Mouse (Mus musculus): ENCODE data around the gene Spag7. TPM values are rescaled to one million over a fixed set of nuclear protein-coding genes. Genes with fewer than 3 reads are reported as not detected.

The Spag7 gene
- polyA plus RNA-seq, 1 experiment from 2014 or later, result 161 TPM

- H3K4me3 ChIP-seq (ENCODE audit: low read length), result no peak overlapping the region
- H3K36me3 ChIP-seq (ENCODE audit: control insufficient read depth, insufficient read depth, low read length), result peaks cover 10% of the 10 kb centered on the region; the same call in 1 of the 2 replicates
- H3K4me1 ChIP-seq (ENCODE audit: control insufficient read depth, insufficient read depth, low read depth, low read length), result peaks cover 12% of the 10 kb centered on the region
- no peaks in the 10 kb centered on the region for H3K9me3 ChIP-seq (ENCODE audit: control insufficient read depth, low read length)
- H3K9ac ChIP-seq (ENCODE audit: low read depth, low read length), result no peak overlapping the region
- WGBS, result 83% methylated on average over 7 of the region's 7 CpGs
- ATAC-seq, result no peak
- no peak overlapping the region for H3K27ac ChIP-seq (ENCODE audit: low read depth, low read length)
- H3K4me2 ChIP-seq (ENCODE audit: low read length), result no peak overlapping the region
- no peaks in the 10 kb centered on the region for H3K27me3 ChIP-seq (replicated peaks; ENCODE audit: control insufficient read depth, insufficient read depth, low read length)
Observed at GRCm38 (mm10) chr11:70641241-70641640, 28.0 kb downstream of the Spag7 start.

GRCm38 (mm10) chr11:70639976-70640375 lies 29.2 kb downstream of the Spag7 start:
- 88% methylated on average over 8 of the region's 8 CpGs for whole genome bisulfite sequencing

GRCm38 (mm10) chr11:70638714-70639278 lies 30.4 kb downstream of the Spag7 start, which contains the start of gene Gp1ba:
Gp1ba (plus strand) TSS chr11:70639122.
- Histone ChIP-seq H3K9ac (ENCODE audit: low read depth, low read length) (no peak within 1 kb of the TSS), H3K4me1 (ENCODE audit: control insufficient read depth, insufficient read depth, low read depth, low read length) (no peaks in the 10 kb centered on the region), H3K4me3 (ENCODE audit: low read length) (no peak within 1 kb of the TSS), H3K36me3 (ENCODE audit: control insufficient read depth, insufficient read depth, low read length) (peaks cover 3% of the 10 kb centered on the region; the same call in 1 of the 2 replicates), H3K4me2 (ENCODE audit: low read length) (no peak within 1 kb of the TSS), H3K27me3 (replicated peaks; ENCODE audit: control insufficient read depth, insufficient read depth, low read length) (no peaks in the 10 kb centered on the region), H3K9me3 (ENCODE audit: control insufficient read depth, low read length) (no peaks in the 10 kb centered on the region), H3K27ac (ENCODE audit: low read depth, low read length) (no peak within 1 kb of the TSS)
- ATAC-seq, result no peak
- WGBS, result 69% methylated on average over 5 of the region's 5 CpGs

More at GRCm38 (mm10) chr11:70639976-70640375, 29.2 kb downstream of the Spag7 start:
- H3K4me3 ChIP-seq (ENCODE audit: low read length), result no peak overlapping the region
- no peak overlapping the region for H3K4me2 ChIP-seq (ENCODE audit: low read length)
- H3K27ac ChIP-seq (ENCODE audit: low read depth, low read length), result no peak overlapping the region
- H3K9ac ChIP-seq (ENCODE audit: low read depth, low read length), result no peak overlapping the region
- H3K9me3 ChIP-seq (ENCODE audit: control insufficient read depth, low read length), result no peaks in the 10 kb centered on the region
- no peaks in the 10 kb centered on the region for H3K4me1 ChIP-seq (ENCODE audit: control insufficient read depth, insufficient read depth, low read depth, low read length)
- H3K27me3 ChIP-seq (replicated peaks; ENCODE audit: control insufficient read depth, insufficient read depth, low read length), result no peaks in the 10 kb centered on the region
- H3K36me3 ChIP-seq (ENCODE audit: control insufficient read depth, insufficient read depth, low read length), result peaks cover 10% of the 10 kb centered on the region; the same call in 1 of the 2 replicates
- ATAC-seq, result no peak

GRCm38 (mm10) chr11:70638293-70638692 lies 30.9 kb downstream of the Spag7 start:
- no peaks in the 10 kb centered on the region for H3K27me3 ChIP-seq (replicated peaks; ENCODE audit: control insufficient read depth, insufficient read depth, low read length)
- H3K9ac ChIP-seq (ENCODE audit: low read depth, low read length), result no peak overlapping the region
- H3K36me3 ChIP-seq (ENCODE audit: control insufficient read depth, insufficient read depth, low read length), result peaks cover 3% of the 10 kb centered on the region; the same call in 1 of the 2 replicates
- no peak overlapping the region for H3K4me3 ChIP-seq (ENCODE audit: low read length)
- no peak overlapping the region for H3K27ac ChIP-seq (ENCODE audit: low read depth, low read length)
- no peaks in the 10 kb centered on the region for H3K9me3 ChIP-seq (ENCODE audit: control insufficient read depth, low read length)
- no peaks in the 10 kb centered on the region for H3K4me1 ChIP-seq (ENCODE audit: control insufficient read depth, insufficient read depth, low read depth, low read length)
- 87% methylated on average over 1 of the region's 1 CpGs for WGBS
- no peak overlapping the region for H3K4me2 ChIP-seq (ENCODE audit: low read length)
- ATAC-seq, result no peak

- no peak for ATAC-seq
- Histone ChIP-seq H3K27me3 (replicated peaks; ENCODE audit: control insufficient read depth, insufficient read depth, low read length) (no peaks in the 10 kb centered on the region), H3K4me1 (ENCODE audit: control insufficient read depth, insufficient read depth, low read depth, low read length) (no peaks in the 10 kb centered on the region), H3K27ac (ENCODE audit: low read depth, low read length) (no peak overlapping the region), H3K36me3 (ENCODE audit: control insufficient read depth, insufficient read depth, low read length) (no peaks in the 10 kb centered on the region), H3K9me3 (ENCODE audit: control insufficient read depth, low read length) (no peaks in the 10 kb centered on the region), H3K4me2 (ENCODE audit: low read length) (no peak overlapping the region), H3K9ac (ENCODE audit: low read depth, low read length) (no peak overlapping the region), H3K4me3 (ENCODE audit: low read length) (no peak overlapping the region)
- 95% methylated on average over 1 of the region's 1 CpGs for whole genome bisulfite sequencing
Observed at GRCm38 (mm10) chr11:70637764-70638163, 31.5 kb downstream of the Spag7 start.

- WGBS, result 81% methylated on average over 4 of the region's 4 CpGs
- H3K9me3 ChIP-seq (ENCODE audit: control insufficient read depth, low read length), result no peaks in the 10 kb centered on the region
- no peaks in the 10 kb centered on the region for H3K4me1 ChIP-seq (ENCODE audit: control insufficient read depth, insufficient read depth, low read depth, low read length)
- H3K36me3 ChIP-seq (ENCODE audit: control insufficient read depth, insufficient read depth, low read length), result no peaks in the 10 kb centered on the region
- H3K27ac ChIP-seq (ENCODE audit: low read depth, low read length), result no peak overlapping the region
- no peak overlapping the region for H3K4me2 ChIP-seq (ENCODE audit: low read length)
- no peaks in the 10 kb centered on the region for H3K27me3 ChIP-seq (replicated peaks; ENCODE audit: control insufficient read depth, insufficient read depth, low read length)
- no peak overlapping the region for H3K4me3 ChIP-seq (ENCODE audit: low read length)
- H3K9ac ChIP-seq (ENCODE audit: low read depth, low read length), result no peak overlapping the region
- no peak for ATAC-seq
Observed at GRCm38 (mm10) chr11:70635601-70636000, 33.6 kb downstream of the Spag7 start.

GRCm38 (mm10) chr11:70630129-70630528 lies 39.1 kb downstream of the Spag7 start:
- H3K9me3 ChIP-seq (ENCODE audit: control insufficient read depth, low read length), result no peaks in the 10 kb centered on the region
- H3K9ac ChIP-seq (ENCODE audit: low read depth, low read length), result no peak overlapping the region
- H3K4me3 ChIP-seq (ENCODE audit: low read length), result no peak overlapping the region
- H3K4me1 ChIP-seq (ENCODE audit: control insufficient read depth, insufficient read depth, low read depth, low read length), result no peaks in the 10 kb centered on the region
- no peak for ATAC-seq
- no peak overlapping the region for H3K27ac ChIP-seq (ENCODE audit: low read depth, low read length)
- 71% methylated on average over 7 of the region's 7 CpGs for WGBS
- no peaks in the 10 kb centered on the region for H3K36me3 ChIP-seq (ENCODE audit: control insufficient read depth, insufficient read depth, low read length)
- no peaks in the 10 kb centered on the region for H3K27me3 ChIP-seq (replicated peaks; ENCODE audit: control insufficient read depth, insufficient read depth, low read length)
- H3K4me2 ChIP-seq (ENCODE audit: low read length), result no peak overlapping the region

GRCm38 (mm10) chr11:70629557-70629956 lies 39.7 kb downstream of the Spag7 start:
- Histone ChIP-seq H3K27ac (ENCODE audit: low read depth, low read length) (no peak overlapping the region), H3K9me3 (ENCODE audit: control insufficient read depth, low read length) (no peaks in the 10 kb centered on the region), H3K27me3 (replicated peaks; ENCODE audit: control insufficient read depth, insufficient read depth, low read length) (no peaks in the 10 kb centered on the region), H3K4me1 (ENCODE audit: control insufficient read depth, insufficient read depth, low read depth, low read length) (no peaks in the 10 kb centered on the region), H3K9ac (ENCODE audit: low read depth, low read length) (no peak overlapping the region), H3K4me3 (ENCODE audit: low read length) (no peak overlapping the region), H3K36me3 (ENCODE audit: control insufficient read depth, insufficient read depth, low read length) (no peaks in the 10 kb centered on the region), H3K4me2 (ENCODE audit: low read length) (no peak overlapping the region)
- 54% methylated on average over 5 of the region's 5 CpGs for WGBS
- ATAC-seq, result no peak

GRCm38 (mm10) chr11:70628431-70628830 lies 40.8 kb downstream of the Spag7 start:
- no peak for ATAC-seq
- H3K27ac ChIP-seq (ENCODE audit: low read depth, low read length), result no peak overlapping the region
- no peak overlapping the region for H3K4me2 ChIP-seq (ENCODE audit: low read length)
- no peak overlapping the region for H3K4me3 ChIP-seq (ENCODE audit: low read length)
- no peak overlapping the region for H3K9ac ChIP-seq (ENCODE audit: low read depth, low read length)
- no peaks in the 10 kb centered on the region for H3K4me1 ChIP-seq (ENCODE audit: control insufficient read depth, insufficient read depth, low read depth, low read length)
- 73% methylated on average over 2 of the region's 2 CpGs for WGBS
- no peaks in the 10 kb centered on the region for H3K27me3 ChIP-seq (replicated peaks; ENCODE audit: control insufficient read depth, insufficient read depth, low read length)
- no peaks in the 10 kb centered on the region for H3K36me3 ChIP-seq (ENCODE audit: control insufficient read depth, insufficient read depth, low read length)
- H3K9me3 ChIP-seq (ENCODE audit: control insufficient read depth, low read length), result no peaks in the 10 kb centered on the region

Data from hindbrain, embryonic 16.5 days (tissue).